Mouse (Mus musculus): ENCODE data around the gene Tsnaxip1. TPM values are rescaled to one million over a fixed set of nuclear protein-coding genes. Genes with fewer than 3 reads are reported as not detected.
A peak's percentile ranks its signal among the peaks of the same experiment; 100 is the strongest.

The Tsnaxip1 gene
- polyA plus RNA-seq, 1 experiment = 0.25 TPM

- no peaks in the 10 kb centered on the region; the same call in 1 of the 2 replicates for H3K4me1 ChIP-seq (ENCODE audit: control insufficient read depth, insufficient read depth, low read length)
- TF ChIP-seq CTCF (IDR thresholded peaks at IDR 0.05; ENCODE audit: borderline replicate concordance, insufficient read depth, low read depth, low read length) = no peak
- TF ChIP-seq POLR2A (IDR thresholded peaks at IDR 0.05; ENCODE audit: borderline replicate concordance, insufficient read depth, low read length) = no peak
- WGBS = under 1% methylated on average over 71 of the region's 71 CpGs
These were observed 28.0 kb downstream of the Tsnaxip1 start for GRCm38 (mm10) chr8:105855248-105856167.

GRCm38 (mm10) chr8:105856168-105856835 is 28.8 kb downstream of the Tsnaxip1 start:
- H3K4me3 ChIP-seq (replicated peaks; ENCODE audit: insufficient read depth, low read depth, low read length) = peak overlapping the region; percentile 99
- WGBS = 5% methylated on average over 15 of the region's 15 CpGs
- DNase-seq = peak in 1 of 2 experiments; percentile 50
- TF ChIP-seq CTCF (IDR thresholded peaks at IDR 0.05; ENCODE audit: borderline replicate concordance, insufficient read depth, low read depth, low read length) = no peak
- TF ChIP-seq POLR2A (IDR thresholded peaks at IDR 0.05; ENCODE audit: borderline replicate concordance, insufficient read depth, low read length) = no peak
- H3K27ac ChIP-seq (ENCODE audit: insufficient read depth, low read length) = peak overlapping the region; percentile 49
- no peaks in the 10 kb centered on the region; the same call in 1 of the 2 replicates for H3K4me1 ChIP-seq (ENCODE audit: control insufficient read depth, insufficient read depth, low read length)
- H3K27me3 ChIP-seq (ENCODE audit: control insufficient read depth, insufficient read depth, low read length) = no peaks in the 10 kb centered on the region

More at GRCm38 (mm10) chr8:105855248-105856167, 28.0 kb downstream of the Tsnaxip1 start:
- peak overlapping the region; percentile 99 for H3K4me3 ChIP-seq (replicated peaks; ENCODE audit: insufficient read depth, low read depth, low read length)
- H3K27me3 ChIP-seq (ENCODE audit: control insufficient read depth, insufficient read depth, low read length) = no peaks in the 10 kb centered on the region
- DNase-seq = peak in 1 of 2 experiments; percentile 58
- peak overlapping the region; percentile 49 for H3K27ac ChIP-seq (ENCODE audit: insufficient read depth, low read length)

GRCm38 (mm10) chr8:105858495-105858894 is 31.0 kb downstream of the Tsnaxip1 start:
- Histone ChIP-seq H3K4me1 (ENCODE audit: control insufficient read depth, insufficient read depth, low read length) (peaks cover 9% of the 10 kb centered on the region; the same call in 1 of the 2 replicates), H3K27me3 (ENCODE audit: control insufficient read depth, insufficient read depth, low read length) (no peaks in the 10 kb centered on the region), H3K4me3 (replicated peaks; ENCODE audit: insufficient read depth, low read depth, low read length) (no peak overlapping the region), H3K27ac (ENCODE audit: insufficient read depth, low read length) (no peak overlapping the region)
- no peak for TF ChIP-seq POLR2A (IDR thresholded peaks at IDR 0.05; ENCODE audit: borderline replicate concordance, insufficient read depth, low read length)
- TF ChIP-seq CTCF (IDR thresholded peaks at IDR 0.05; ENCODE audit: borderline replicate concordance, insufficient read depth, low read depth, low read length) = no peak
- no peak for DNase-seq
- WGBS = 80% methylated on average over 5 of the region's 5 CpGs

- Histone ChIP-seq H3K4me1 (ENCODE audit: control insufficient read depth, insufficient read depth, low read length) (peaks cover 9% of the 10 kb centered on the region; the same call in 1 of the 2 replicates), H3K27ac (ENCODE audit: insufficient read depth, low read length) (no peak overlapping the region), H3K4me3 (replicated peaks; ENCODE audit: insufficient read depth, low read depth, low read length) (no peak overlapping the region), H3K27me3 (ENCODE audit: control insufficient read depth, insufficient read depth, low read length) (no peaks in the 10 kb centered on the region)
- TF ChIP-seq POLR2A (IDR thresholded peaks at IDR 0.05; ENCODE audit: borderline replicate concordance, insufficient read depth, low read length) (no peak), CTCF (IDR thresholded peaks at IDR 0.05; ENCODE audit: borderline replicate concordance, insufficient read depth, low read depth, low read length) (no peak)
- DNase-seq = no peak
- WGBS = 70% methylated on average over 5 of the region's 5 CpGs
These were observed 31.8 kb downstream of the Tsnaxip1 start for GRCm38 (mm10) chr8:105859314-105859713.

- DNase-seq = peak; percentile 92 to 98
- Histone ChIP-seq H3K4me3 (replicated peaks; ENCODE audit: insufficient read depth, low read depth, low read length) (peak within 1 kb of the TSS; percentile 72), H3K27ac (ENCODE audit: insufficient read depth, low read length) (peak within 1 kb of the TSS; percentile 86), H3K27me3 (ENCODE audit: control insufficient read depth, insufficient read depth, low read length) (no peaks in the 10 kb centered on the region), H3K4me1 (ENCODE audit: control insufficient read depth, insufficient read depth, low read length) (peaks cover 9% of the 10 kb centered on the region; the same call in 1 of the 2 replicates)
- WGBS = 1% methylated on average over 59 of the region's 59 CpGs
- TF ChIP-seq POLR2A (IDR thresholded peaks at IDR 0.05; ENCODE audit: borderline replicate concordance, insufficient read depth, low read length) (peak; percentile 56; the same call in 1 of the 2 replicates), CTCF (IDR thresholded peaks at IDR 0.05; ENCODE audit: borderline replicate concordance, insufficient read depth, low read depth, low read length) (no peak)
These were observed 32.8 kb downstream of the Tsnaxip1 start, which contains the start of gene Nutf2 for GRCm38 (mm10) chr8:105860143-105860981. Gene Nutf2, plus strand, starts transcription at chr8:105860580.

GRCm38 (mm10) chr8:105861951-105862350 is 34.4 kb downstream of the Tsnaxip1 start:
- Histone ChIP-seq H3K4me1 (ENCODE audit: control insufficient read depth, insufficient read depth, low read length) (peaks cover 9% of the 10 kb centered on the region), H3K27me3 (ENCODE audit: control insufficient read depth, insufficient read depth, low read length) (no peaks in the 10 kb centered on the region), H3K4me3 (replicated peaks; ENCODE audit: insufficient read depth, low read depth, low read length) (peak overlapping the region; percentile 72), H3K27ac (ENCODE audit: insufficient read depth, low read length) (no peak overlapping the region)
- no peak for DNase-seq
- TF ChIP-seq POLR2A (IDR thresholded peaks at IDR 0.05; ENCODE audit: borderline replicate concordance, insufficient read depth, low read length) (no peak), CTCF (IDR thresholded peaks at IDR 0.05; ENCODE audit: borderline replicate concordance, insufficient read depth, low read depth, low read length) (no peak)
- WGBS = 0% methylated on average over 1 of the region's 1 CpGs

All from cerebellum, adult 2 months (tissue).